Mouse (Mus musculus): ENCODE results near the gene Iqschfp. TPM values are rescaled to one million over a fixed set of nuclear protein-coding genes. Genes with fewer than 3 reads are reported as not detected.

The Iqschfp gene
- total and polyA plus RNA-seq, 2 experiments = not detected

DNA sequence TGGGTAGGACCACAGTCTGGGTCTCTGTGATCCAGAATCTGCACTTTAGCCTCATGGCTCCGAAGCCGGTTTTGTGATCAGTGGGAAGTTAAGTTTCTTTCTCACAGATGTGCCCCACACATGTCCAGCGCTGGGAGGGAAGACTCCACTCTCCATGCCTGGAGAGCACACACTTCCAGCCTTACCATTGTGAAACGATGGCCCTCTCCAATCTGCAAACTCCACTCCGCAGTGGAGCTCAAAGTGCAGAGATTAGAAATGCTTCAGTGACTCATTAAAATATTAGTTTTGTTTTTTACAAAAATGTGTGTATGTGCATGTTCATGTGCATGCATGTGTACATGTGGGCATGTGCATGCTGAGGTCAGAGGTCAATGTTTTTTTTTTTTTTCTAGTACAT is 626.6 kb downstream of the Iqschfp start:
- 83% methylated on average over 5 of the region's 5 CpGs for WGBS
- Histone ChIP-seq H3K27me3 (ENCODE audit: control insufficient read depth, insufficient read depth, low read length) (no peaks in the 10 kb centered on the region), H3K79me2 (ENCODE audit: control insufficient read depth, insufficient read depth, low read length) (no peaks in the 10 kb centered on the region), H3K27ac (replicated peaks; ENCODE audit: insufficient read depth, low read depth, low read length) (no peak overlapping the region), H3K9ac (ENCODE audit: low read depth, low read length) (no peak overlapping the region), H3K36me3 (ENCODE audit: control insufficient read depth, insufficient read depth, low read length) (no peaks in the 10 kb centered on the region), H3K4me1 (ENCODE audit: control insufficient read depth, insufficient read depth, low read length) (peaks cover 5% of the 10 kb centered on the region), H3K4me3 (ENCODE audit: insufficient read depth, low read depth, low read length) (no peak overlapping the region)
- no peak for TF ChIP-seq CTCF (IDR thresholded peaks at IDR 0.05; ENCODE audit: low read depth, low read length)
- no peak for TF ChIP-seq POLR2A (IDR thresholded peaks at IDR 0.05; ENCODE audit: extremely low read depth, insufficient read depth, low read length)
- DNase-seq (ENCODE audit: extremely low read depth, low read depth, low spot score) = no peak

DNA sequence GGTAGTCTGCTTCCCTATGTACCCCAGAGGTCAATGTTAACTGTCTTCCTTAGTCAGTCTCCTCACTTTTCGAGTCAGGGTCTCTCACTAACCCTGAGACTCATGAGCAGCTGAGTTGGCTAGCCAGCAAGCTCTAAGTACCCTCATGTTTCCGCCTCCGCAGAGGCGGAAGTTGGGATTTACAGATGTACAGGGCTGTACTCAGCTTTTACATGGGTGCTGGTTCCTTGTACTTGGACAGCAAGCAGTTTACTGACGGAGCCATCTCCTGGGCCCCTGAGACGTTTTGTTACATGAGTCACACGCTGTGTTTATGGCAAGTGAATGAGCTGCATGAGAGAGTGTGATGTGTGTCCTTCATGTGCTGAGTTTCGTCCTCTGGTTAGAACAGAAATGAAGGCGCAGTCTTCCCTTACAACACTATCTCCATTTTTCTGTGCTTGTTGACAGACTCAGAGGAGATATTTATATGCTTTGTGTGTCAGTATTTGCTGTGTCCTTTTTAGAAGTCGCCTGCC is 633.4 kb downstream of the Iqschfp start:
- Histone ChIP-seq H3K4me1 (ENCODE audit: control insufficient read depth, insufficient read depth, low read length) (no peaks in the 10 kb centered on the region), H3K27ac (replicated peaks; ENCODE audit: insufficient read depth, low read depth, low read length) (no peak overlapping the region), H3K36me3 (ENCODE audit: control insufficient read depth, insufficient read depth, low read length) (no peaks in the 10 kb centered on the region), H3K4me3 (ENCODE audit: insufficient read depth, low read depth, low read length) (no peak overlapping the region), H3K79me2 (ENCODE audit: control insufficient read depth, insufficient read depth, low read length) (no peaks in the 10 kb centered on the region; the same call in 1 of the 2 replicates), H3K27me3 (ENCODE audit: control insufficient read depth, insufficient read depth, low read length) (no peaks in the 10 kb centered on the region), H3K9ac (ENCODE audit: low read depth, low read length) (no peak overlapping the region)
- TF ChIP-seq POLR2A (IDR thresholded peaks at IDR 0.05; ENCODE audit: extremely low read depth, insufficient read depth, low read length) = no peak
- TF ChIP-seq CTCF (IDR thresholded peaks at IDR 0.05; ENCODE audit: low read depth, low read length) = no peak
- DNase-seq (ENCODE audit: extremely low read depth, low read depth, low spot score) = no peak
- 97% methylated on average over 10 of the region's 10 CpGs for WGBS

DNA sequence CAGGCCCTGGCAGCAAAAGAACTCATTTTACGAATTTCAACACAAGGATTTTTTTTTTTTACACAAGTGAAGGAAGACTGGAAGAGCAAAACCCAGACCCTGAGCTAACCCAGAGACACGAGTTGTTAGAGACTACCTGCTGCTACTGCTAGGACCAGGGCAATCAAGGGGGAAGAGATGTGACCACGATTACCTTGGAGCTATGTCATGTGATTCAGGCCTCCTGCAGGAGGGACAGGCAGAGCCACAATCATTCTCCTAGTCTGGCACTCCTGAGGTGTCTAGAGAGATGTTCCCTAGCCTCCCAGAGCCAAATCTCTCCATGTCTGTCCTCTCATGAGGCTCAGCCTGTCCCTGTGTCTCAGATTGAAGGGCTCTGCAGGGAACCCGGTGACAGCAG is 634.4 kb downstream of the Iqschfp start:
- WGBS = 60% methylated on average over 4 of the region's 4 CpGs
- H3K9ac ChIP-seq (ENCODE audit: low read depth, low read length) = no peak overlapping the region
- DNase-seq (ENCODE audit: extremely low read depth, low read depth, low spot score) = no peak
- H3K4me3 ChIP-seq (ENCODE audit: insufficient read depth, low read depth, low read length) = no peak overlapping the region
- TF ChIP-seq CTCF (IDR thresholded peaks at IDR 0.05; ENCODE audit: low read depth, low read length) (no peak), POLR2A (IDR thresholded peaks at IDR 0.05; ENCODE audit: extremely low read depth, insufficient read depth, low read length) (no peak)
- H3K27me3 ChIP-seq (ENCODE audit: control insufficient read depth, insufficient read depth, low read length) = no peaks in the 10 kb centered on the region
- H3K36me3 ChIP-seq (ENCODE audit: control insufficient read depth, insufficient read depth, low read length) = no peaks in the 10 kb centered on the region
- H3K27ac ChIP-seq (replicated peaks; ENCODE audit: insufficient read depth, low read depth, low read length) = no peak overlapping the region
- H3K4me1 ChIP-seq (ENCODE audit: control insufficient read depth, insufficient read depth, low read length) = no peaks in the 10 kb centered on the region
- no peaks in the 10 kb centered on the region; the same call in 1 of the 2 replicates for H3K79me2 ChIP-seq (ENCODE audit: control insufficient read depth, insufficient read depth, low read length)

DNA sequence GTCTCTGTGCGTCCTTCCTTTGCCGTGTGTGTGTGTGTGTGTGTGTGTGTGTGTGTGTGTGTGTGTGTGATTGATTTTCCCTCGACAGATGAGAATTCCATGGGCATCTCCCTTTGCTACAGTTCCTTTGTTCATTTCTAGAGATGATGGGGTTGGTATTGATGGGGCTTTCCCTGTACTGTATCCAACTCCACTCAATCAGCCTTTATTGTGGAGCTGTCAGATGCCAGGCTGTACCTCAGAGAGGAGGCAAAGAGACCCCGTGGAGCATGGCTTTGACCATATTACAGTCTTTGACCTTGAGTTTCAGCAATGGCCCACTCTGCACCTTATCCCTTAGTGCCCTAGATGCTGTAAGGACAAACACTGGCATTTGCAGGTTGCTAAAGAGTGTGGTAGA is 635.1 kb downstream of the Iqschfp start:
- Histone ChIP-seq H3K79me2 (ENCODE audit: control insufficient read depth, insufficient read depth, low read length) (no peaks in the 10 kb centered on the region; the same call in 1 of the 2 replicates), H3K27me3 (ENCODE audit: control insufficient read depth, insufficient read depth, low read length) (no peaks in the 10 kb centered on the region), H3K4me3 (ENCODE audit: insufficient read depth, low read depth, low read length) (no peak overlapping the region), H3K36me3 (ENCODE audit: control insufficient read depth, insufficient read depth, low read length) (no peaks in the 10 kb centered on the region), H3K9ac (ENCODE audit: low read depth, low read length) (no peak overlapping the region), H3K27ac (replicated peaks; ENCODE audit: insufficient read depth, low read depth, low read length) (no peak overlapping the region), H3K4me1 (ENCODE audit: control insufficient read depth, insufficient read depth, low read length) (no peaks in the 10 kb centered on the region)
- WGBS = 62% methylated on average over 4 of the region's 4 CpGs
- TF ChIP-seq CTCF (IDR thresholded peaks at IDR 0.05; ENCODE audit: low read depth, low read length) = no peak
- no peak for TF ChIP-seq POLR2A (IDR thresholded peaks at IDR 0.05; ENCODE audit: extremely low read depth, insufficient read depth, low read length)
- DNase-seq (ENCODE audit: extremely low read depth, low read depth, low spot score) = no peak

GRCm38 (mm10) chr3:68531908-68532307 is 639.9 kb downstream of the Iqschfp start:
- WGBS = 93% methylated on average over 4 of the region's 4 CpGs

DNA sequence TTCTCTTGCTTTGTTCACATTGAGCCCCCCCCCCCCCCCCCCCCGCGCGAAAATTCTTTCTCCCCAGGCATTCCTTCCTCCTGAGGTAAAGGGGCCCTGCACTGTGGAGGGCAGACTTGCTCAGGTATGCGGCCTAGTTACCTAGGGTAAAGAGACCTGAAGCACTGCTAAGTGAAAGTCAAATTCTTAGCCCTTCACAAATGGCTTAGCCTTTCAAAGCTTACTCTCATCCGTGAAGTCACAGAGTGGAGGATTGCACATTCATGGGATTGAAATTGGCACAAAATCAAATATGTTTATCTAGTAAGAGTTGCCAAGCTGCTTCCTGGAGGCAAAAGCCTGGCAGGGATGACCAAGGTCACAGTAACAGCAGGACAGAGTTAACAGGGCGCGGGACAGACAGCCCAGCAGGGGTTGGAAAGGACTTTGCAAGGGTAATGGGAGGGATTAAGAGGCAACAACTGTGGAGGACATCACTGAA is 642.6 kb downstream of the Iqschfp start:
- Histone ChIP-seq H3K4me3 (ENCODE audit: insufficient read depth, low read depth, low read length) (no peak overlapping the region), H3K9ac (ENCODE audit: low read depth, low read length) (no peak overlapping the region), H3K27ac (replicated peaks; ENCODE audit: insufficient read depth, low read depth, low read length) (no peak overlapping the region), H3K27me3 (ENCODE audit: control insufficient read depth, insufficient read depth, low read length) (no peaks in the 10 kb centered on the region), H3K36me3 (ENCODE audit: control insufficient read depth, insufficient read depth, low read length) (no peaks in the 10 kb centered on the region), H3K4me1 (ENCODE audit: control insufficient read depth, insufficient read depth, low read length) (no peaks in the 10 kb centered on the region), H3K79me2 (ENCODE audit: control insufficient read depth, insufficient read depth, low read length) (no peaks in the 10 kb centered on the region; the same call in 1 of the 2 replicates)
- no peak for TF ChIP-seq CTCF (IDR thresholded peaks at IDR 0.05; ENCODE audit: low read depth, low read length)
- TF ChIP-seq POLR2A (IDR thresholded peaks at IDR 0.05; ENCODE audit: extremely low read depth, insufficient read depth, low read length) = no peak
- peak; percentile 40 for DNase-seq (ENCODE audit: extremely low read depth, low read depth, low spot score)
- 14% methylated on average over 7 of the region's 7 CpGs for WGBS

More at GRCm38 (mm10) chr3:68531908-68532307, 639.9 kb downstream of the Iqschfp start:
- no peak overlapping the region for H3K9ac ChIP-seq (ENCODE audit: low read depth, low read length)
- no peak for TF ChIP-seq POLR2A (IDR thresholded peaks at IDR 0.05; ENCODE audit: extremely low read depth, insufficient read depth, low read length)
- TF ChIP-seq CTCF (IDR thresholded peaks at IDR 0.05; ENCODE audit: low read depth, low read length) = no peak
- H3K27me3 ChIP-seq (ENCODE audit: control insufficient read depth, insufficient read depth, low read length) = no peaks in the 10 kb centered on the region
- no peak for DNase-seq (ENCODE audit: extremely low read depth, low read depth, low spot score)
- no peaks in the 10 kb centered on the region for H3K4me1 ChIP-seq (ENCODE audit: control insufficient read depth, insufficient read depth, low read length)
- no peak overlapping the region for H3K4me3 ChIP-seq (ENCODE audit: insufficient read depth, low read depth, low read length)
- H3K79me2 ChIP-seq (ENCODE audit: control insufficient read depth, insufficient read depth, low read length) = no peaks in the 10 kb centered on the region; the same call in 1 of the 2 replicates
- no peak overlapping the region for H3K27ac ChIP-seq (replicated peaks; ENCODE audit: insufficient read depth, low read depth, low read length)
- H3K36me3 ChIP-seq (ENCODE audit: control insufficient read depth, insufficient read depth, low read length) = no peaks in the 10 kb centered on the region
